Mouse (Mus musculus) forebrain, embryonic 16.5 days (tissue): ENCODE results near the gene Ubc. TPM values are rescaled to one million over a fixed set of nuclear protein-coding genes. Genes with fewer than 3 reads are reported as not detected.
"Not testable (repeated sequence)": the region's sequence is repeated elsewhere in the genome, so short reads cannot be mapped to it uniquely, and the experiment has no call there.

Experiments used
- ATAC-seq: fragments of 200-750 bp; cut with Nextera tagmentation; 2 replicates; pipeline ENCODE4 v1.8.0; 2017; ENCODE audit warnings: mild to moderate bottlenecking, moderate library complexity
- H3K27ac ChIP-seq: fragments of 300-500 bp; sonication (generic); 2 replicates; pipeline ENCODE4 v1.5.1; 2014; ENCODE audit warnings: low read length, control low read depth
- H3K27me3 ChIP-seq: fragments of 300-500 bp; sonication (generic); replicated peaks from 2 replicates; pipeline ENCODE4 v1.6.1; 2014; ENCODE audit warnings: low read length; ENCODE audit not compliant: control insufficient read depth, insufficient read depth
- H3K36me3 ChIP-seq: fragments of 300-500 bp; sonication (generic); 2 replicates; pipeline ENCODE4 v1.6.1; 2014; ENCODE audit not compliant: control insufficient read depth, insufficient read depth
- H3K4me1 ChIP-seq: fragments of 300-500 bp; sonication (generic); replicated peaks from 2 replicates; pipeline ENCODE4 v1.6.1; 2014; ENCODE audit warnings: low read length; ENCODE audit not compliant: control insufficient read depth, insufficient read depth
- H3K4me2 ChIP-seq: fragments of 300-500 bp; sonication (generic); 2 replicates; pipeline ENCODE4 v1.6.1; 2014; ENCODE audit warnings: mild to moderate bottlenecking, low read length, control low read depth
- H3K4me3 ChIP-seq: fragments of 300-500 bp; sonication (generic); replicated peaks from 2 replicates; pipeline ENCODE4 v1.5.1; 2014; ENCODE audit warnings: mild to moderate bottlenecking, low read length, control low read depth
- H3K9ac ChIP-seq: fragments of 300-500 bp; sonication (generic); replicated peaks from 2 replicates; pipeline ENCODE4 v1.6.1; 2014; ENCODE audit warnings: low read depth, low read length, control low read depth
- H3K9me3 ChIP-seq: fragments of 300-500 bp; sonication (generic); 2 replicates; pipeline ENCODE4 v1.6.1; 2016; ENCODE audit warnings: low read length; ENCODE audit not compliant: control insufficient read depth
- WGBS: fragments of 180-500 bp; shearing (Covaris S2); extraction: QIAGEN DNeasy Blood & Tissue Kit; methylation state at CpG from one replicate; pipeline ENCODE4 v1.1.7; 2014; 5-methylcytosine and 5-hydroxymethylcytosine counted together
- polyA plus RNA-seq: library from polyadenylated mRNA; unstranded; fragments of >200 nt; fragmentation: Nextera tagmentation; extraction: Ambion mirVana; gene quantifications from 2 replicates; pipeline ENCODE4 v1.2.1, GENCODE M21; 2015

The Ubc gene
- 1,295 and 1,372 TPM in 2 replicates for polyA plus RNA-seq

DNA sequence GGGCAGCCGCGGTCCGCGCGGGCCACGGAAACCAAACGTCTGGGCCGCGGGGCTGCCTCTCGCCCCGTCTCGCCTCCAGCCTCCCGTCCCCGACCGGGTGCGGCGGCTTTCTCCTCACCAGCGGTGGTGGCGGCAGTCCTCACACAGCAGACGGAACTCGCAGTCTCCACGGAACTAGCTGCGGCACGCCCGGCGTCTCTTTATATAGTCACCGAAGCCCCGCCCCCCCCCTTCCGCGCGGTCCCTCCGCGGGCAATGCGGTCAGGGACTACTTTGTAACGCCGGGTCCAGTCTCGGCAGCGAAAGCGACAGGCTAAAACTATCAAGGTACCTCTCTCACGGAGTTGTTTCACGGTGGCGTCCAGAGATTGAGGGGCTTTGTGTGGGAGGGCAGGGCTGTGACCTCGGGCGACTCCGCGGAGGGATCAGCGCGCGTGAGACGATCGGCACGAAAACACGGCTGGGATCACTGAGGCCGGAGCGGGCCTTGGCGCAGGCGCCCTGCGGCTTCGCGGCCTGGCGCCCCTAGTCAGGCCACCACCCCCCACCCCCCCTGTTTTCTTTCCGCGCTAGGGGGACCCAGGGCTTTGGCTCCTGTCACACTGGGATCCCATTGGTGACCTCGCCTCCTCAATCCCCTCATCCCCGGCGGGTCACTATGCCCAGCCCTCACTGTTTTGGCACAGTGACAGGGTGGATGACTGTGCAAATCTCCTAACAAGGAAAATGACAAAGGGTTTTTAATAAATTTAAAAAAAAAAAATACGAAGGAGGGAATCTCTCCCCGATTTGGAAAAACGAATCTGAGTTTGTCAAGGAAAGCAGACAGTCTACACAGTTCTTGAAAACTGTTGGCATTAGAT lies at the start of gene Ubc:
Ubc (minus strand) TSS at position 624 of the 863 bp plus-strand sequence.
- H3K27me3 ChIP-seq, result no peaks in the 10 kb centered on the region

DNA sequence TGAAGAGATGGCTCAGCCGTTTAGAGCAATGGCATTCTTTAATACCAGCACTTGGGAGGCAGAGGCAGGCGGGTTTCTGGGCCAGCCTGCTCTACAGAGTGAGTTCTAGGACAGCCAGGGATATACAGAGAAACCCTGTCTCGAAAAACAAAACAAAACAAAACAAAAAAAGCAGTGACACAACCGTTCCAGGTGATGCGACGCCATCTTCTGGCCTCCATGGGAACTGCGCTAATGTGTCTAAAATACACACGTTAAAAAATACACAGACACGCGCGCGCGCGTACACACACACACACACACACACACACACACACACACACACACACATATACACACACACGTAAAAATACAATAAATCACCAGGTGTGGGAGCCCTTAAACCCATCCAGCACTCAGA lies 44.3 kb upstream of the Ubc start:
- not testable (repeated sequence) for ATAC-seq, H3K9me3 ChIP-seq, H3K27ac ChIP-seq, H3K9ac ChIP-seq, H3K27me3 ChIP-seq
- Histone ChIP-seq H3K4me1 (peaks cover 11% of the 10 kb centered on the region), H3K36me3 (peaks cover 19% of the 10 kb centered on the region), H3K4me3 (peak overlapping the region; percentile 99), H3K4me2 (peak overlapping the region; percentile 97)
- 57% methylated on average over 15 of the region's 15 CpGs for WGBS

More for the DNA sequence above, at the start of gene Ubc:
- under 1% methylated on average over 67 of the region's 69 CpGs for WGBS
- peaks cover 7% of the 10 kb centered on the region; the same call in 1 of the 2 replicates for H3K36me3 ChIP-seq
- peak within 1 kb of the TSS; percentile 94 for H3K4me3 ChIP-seq
- peak within 1 kb of the TSS; percentile 74 for H3K9ac ChIP-seq
- peak; percentile 26 for ATAC-seq
- H3K9me3 ChIP-seq, result no peaks in the 10 kb centered on the region
- peak within 1 kb of the TSS; percentile 85 for H3K4me2 ChIP-seq
- peak within 1 kb of the TSS; percentile 94 for H3K27ac ChIP-seq
- H3K4me1 ChIP-seq, result peaks cover 44% of the 10 kb centered on the region

DNA sequence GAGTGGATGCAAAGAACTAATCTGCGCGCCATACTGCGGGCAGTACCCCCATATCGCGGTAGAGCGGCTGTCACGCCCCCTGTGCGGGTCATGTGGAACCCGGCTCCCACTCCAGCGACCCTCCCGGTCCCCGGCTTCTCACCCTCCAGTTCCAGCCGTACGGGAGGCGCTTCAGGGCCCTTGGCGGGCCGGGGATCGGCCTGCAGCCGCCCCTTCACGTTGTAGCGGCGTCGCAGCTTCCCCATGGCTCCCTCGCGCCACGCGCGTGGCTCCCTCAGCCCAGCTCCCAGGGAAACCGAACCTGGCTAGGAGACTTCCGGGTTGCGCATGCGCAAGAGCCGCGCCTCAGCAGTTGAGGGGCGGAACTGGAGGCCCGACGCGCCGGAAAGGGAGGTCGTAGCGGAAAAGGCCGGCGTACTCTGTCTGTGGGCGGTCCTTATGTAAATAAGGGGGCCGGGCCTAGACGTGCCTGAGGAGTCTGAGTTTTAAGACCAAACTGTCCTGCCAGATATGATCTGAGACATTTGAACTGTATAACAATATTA lies 43.9 kb upstream of the Ubc start, which contains the start of gene Dhx37:
Dhx37 (minus strand) TSS at position 329 of the 545 bp plus-strand sequence.
- peak within 1 kb of the TSS; percentile 72 for H3K27ac ChIP-seq
- WGBS, result under 1% methylated on average over 46 of the region's 46 CpGs
- H3K9me3 ChIP-seq, result no peaks in the 10 kb centered on the region
- H3K27me3 ChIP-seq, result no peaks in the 10 kb centered on the region
- peak within 1 kb of the TSS; percentile 97 for H3K4me2 ChIP-seq
- peak within 1 kb of the TSS; percentile 99 for H3K4me3 ChIP-seq
- H3K4me1 ChIP-seq, result peaks cover 11% of the 10 kb centered on the region
- peak within 1 kb of the TSS; percentile 87 for H3K9ac ChIP-seq
- peaks cover 24% of the 10 kb centered on the region for H3K36me3 ChIP-seq
- ATAC-seq, result peak; percentile 97

DNA sequence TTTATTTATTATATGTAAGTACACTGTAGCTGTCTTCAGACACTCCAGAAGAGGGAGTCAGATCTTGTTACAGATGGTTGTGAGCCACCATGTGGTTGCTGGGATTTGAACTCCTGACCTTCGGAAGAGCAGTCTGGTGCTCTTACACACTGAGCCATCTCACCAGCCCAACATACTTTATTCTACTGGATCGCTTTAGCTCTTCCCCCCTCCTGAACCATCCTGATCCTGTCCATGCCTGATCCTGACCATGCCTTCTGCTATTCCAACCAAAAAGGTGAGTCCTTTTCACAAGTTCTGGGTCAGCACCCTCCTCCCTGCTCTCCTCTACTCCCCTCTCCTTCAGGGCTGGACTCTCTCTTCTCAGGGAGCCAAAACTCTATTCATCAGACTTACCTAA lies 42.3 kb upstream of the Ubc start:
- WGBS, result 97% methylated on average over 2 of the region's 2 CpGs
- H3K4me3 ChIP-seq, H3K9me3 ChIP-seq, H3K9ac ChIP-seq, H3K27me3 ChIP-seq, H3K27ac ChIP-seq, H3K4me2 ChIP-seq, ATAC-seq: not testable (repeated sequence)
- Histone ChIP-seq H3K4me1 (peaks cover 11% of the 10 kb centered on the region), H3K36me3 (peaks cover 34% of the 10 kb centered on the region)

DNA sequence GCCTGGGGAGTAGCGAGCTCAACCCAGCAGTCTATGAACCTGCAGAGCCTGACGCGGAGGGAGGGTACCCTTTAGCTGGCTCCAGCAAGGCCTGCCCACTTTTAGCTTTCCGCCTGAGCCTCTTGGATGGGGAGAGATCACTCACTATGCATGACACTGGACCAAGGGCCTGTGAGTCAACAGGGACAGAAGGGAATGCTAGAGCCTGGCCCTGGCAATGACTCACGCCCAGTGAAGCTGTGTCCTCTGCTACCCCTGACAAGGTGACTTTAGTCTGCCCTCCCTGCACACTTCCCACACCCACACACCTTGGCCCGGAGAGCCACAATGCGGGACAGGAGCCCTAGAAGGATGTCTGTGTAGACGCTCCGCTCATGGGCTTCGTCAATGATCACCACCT lies 36.3 kb upstream of the Ubc start:
- Histone ChIP-seq H3K4me1 (no peaks in the 10 kb centered on the region), H3K27me3 (no peaks in the 10 kb centered on the region), H3K9me3 (no peaks in the 10 kb centered on the region), H3K4me3 (no peak overlapping the region), H3K27ac (no peak overlapping the region), H3K4me2 (no peak overlapping the region), H3K36me3 (peaks cover 68% of the 10 kb centered on the region), H3K9ac (no peak overlapping the region)
- ATAC-seq, result no peak
- 94% methylated on average over 10 of the region's 10 CpGs for WGBS

DNA sequence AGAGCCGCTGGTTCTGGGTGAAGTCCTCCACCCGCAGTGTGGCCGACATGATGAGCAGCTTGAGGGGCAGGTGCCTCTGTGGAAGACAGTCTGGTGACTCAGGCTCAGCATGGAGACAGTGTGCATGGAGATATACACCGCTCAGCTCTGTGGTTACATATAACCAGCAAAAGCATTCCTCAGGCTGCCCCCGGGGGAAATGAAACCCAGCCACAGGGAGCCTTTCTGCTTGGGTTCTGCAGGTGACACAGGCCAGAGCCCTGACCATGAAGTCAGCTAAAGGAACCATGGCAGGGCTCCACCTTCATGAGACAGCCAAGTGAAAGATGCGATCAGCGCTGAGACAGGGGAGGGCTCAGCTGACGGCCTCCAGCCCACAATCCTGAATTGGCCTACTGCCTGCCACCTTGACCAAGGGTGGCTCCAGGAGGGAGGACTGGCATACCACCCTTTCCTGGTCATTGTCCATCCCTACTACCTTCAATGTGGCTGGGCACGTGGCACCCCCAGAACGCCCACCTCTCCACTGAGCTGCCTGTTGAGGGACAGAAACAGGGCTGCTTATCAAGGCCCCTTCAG lies 35.8 kb upstream of the Ubc start:
- WGBS, result 91% methylated on average over 10 of the region's 10 CpGs
- Histone ChIP-seq H3K36me3 (peaks cover 66% of the 10 kb centered on the region), H3K9me3 (no peaks in the 10 kb centered on the region), H3K4me3 (no peak overlapping the region), H3K27ac (no peak overlapping the region), H3K4me1 (no peaks in the 10 kb centered on the region), H3K27me3 (no peaks in the 10 kb centered on the region), H3K4me2 (no peak overlapping the region), H3K9ac (no peak overlapping the region)
- ATAC-seq, result no peak

DNA sequence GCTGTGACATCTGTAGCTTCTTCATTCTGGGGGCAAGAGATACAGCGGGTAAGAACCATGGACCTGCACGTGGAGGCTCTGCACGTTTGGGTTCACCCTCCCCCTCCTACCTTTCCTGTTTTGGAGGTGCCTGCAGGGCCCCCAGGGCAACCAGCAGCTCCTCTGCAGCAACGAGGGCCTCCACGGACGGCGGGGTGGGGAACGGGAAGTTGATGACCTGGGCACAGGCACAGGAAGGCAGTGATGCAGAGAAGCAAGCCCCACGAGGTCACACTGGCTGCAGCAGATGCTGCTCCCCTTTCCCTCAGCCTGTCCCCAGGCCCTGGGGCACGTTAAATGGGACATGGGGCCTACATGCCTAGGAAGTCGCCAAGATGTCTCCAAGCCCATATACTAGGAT lies 29.1 kb upstream of the Ubc start:
- Histone ChIP-seq H3K4me1 (no peaks in the 10 kb centered on the region), H3K4me3 (no peak overlapping the region), H3K9ac (no peak overlapping the region), H3K27me3 (no peaks in the 10 kb centered on the region), H3K9me3 (no peaks in the 10 kb centered on the region), H3K4me2 (no peak overlapping the region), H3K27ac (no peak overlapping the region), H3K36me3 (peaks cover 61% of the 10 kb centered on the region)
- ATAC-seq, result no peak
- WGBS, result 89% methylated on average over 11 of the region's 11 CpGs

DNA sequence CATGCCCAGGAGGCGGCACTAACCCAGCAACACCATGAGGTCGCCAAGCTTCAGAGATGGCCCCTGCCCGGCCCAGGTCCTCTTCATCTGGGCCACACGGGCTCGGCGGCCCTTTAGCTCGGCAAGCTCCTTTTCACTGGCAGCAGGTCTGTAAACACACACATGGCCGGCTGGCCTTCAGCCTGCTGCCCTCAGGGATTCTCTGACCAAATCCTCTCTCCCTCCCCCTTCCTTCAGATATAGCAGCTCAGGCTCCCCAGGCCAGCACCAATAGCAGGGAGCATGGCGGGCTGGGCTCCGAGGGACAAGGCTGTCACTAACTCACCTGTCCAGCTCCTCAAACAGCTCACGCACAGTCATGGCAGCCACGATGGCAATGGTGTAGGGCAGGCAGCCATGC lies 28.6 kb upstream of the Ubc start:
- no peaks in the 10 kb centered on the region for H3K27me3 ChIP-seq
- H3K4me2 ChIP-seq, result no peak overlapping the region
- no peak for ATAC-seq
- H3K4me3 ChIP-seq, result no peak overlapping the region
- no peak overlapping the region for H3K27ac ChIP-seq
- H3K9me3 ChIP-seq, result no peaks in the 10 kb centered on the region
- H3K9ac ChIP-seq, result no peak overlapping the region
- H3K36me3 ChIP-seq, result peaks cover 62% of the 10 kb centered on the region
- WGBS, result 89% methylated on average over 12 of the region's 12 CpGs
- no peaks in the 10 kb centered on the region for H3K4me1 ChIP-seq

DNA sequence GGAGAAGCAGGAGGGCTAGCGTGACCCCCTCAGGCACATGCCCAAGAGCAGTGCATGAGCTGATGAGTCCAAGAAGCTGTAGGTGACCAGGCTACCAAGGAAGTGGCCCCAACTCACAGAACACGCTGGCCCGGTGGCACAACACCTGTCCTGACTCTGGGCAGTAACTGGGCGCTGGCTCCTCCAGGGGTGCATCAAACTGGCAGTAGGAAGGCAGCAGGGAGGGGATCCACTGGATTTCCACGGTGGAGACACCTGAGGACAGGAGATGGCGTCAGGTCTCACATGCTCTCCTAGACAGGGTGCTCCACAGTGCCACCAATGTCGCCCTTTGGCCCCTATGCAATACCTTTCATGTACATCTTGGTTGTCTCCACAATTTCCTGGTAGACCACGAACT lies 26.2 kb upstream of the Ubc start:
- Histone ChIP-seq H3K4me3 (no peak overlapping the region), H3K27me3 (no peaks in the 10 kb centered on the region), H3K9me3 (no peaks in the 10 kb centered on the region), H3K36me3 (peaks cover 51% of the 10 kb centered on the region), H3K4me1 (no peaks in the 10 kb centered on the region), H3K27ac (no peak overlapping the region), H3K9ac (no peak overlapping the region), H3K4me2 (no peak overlapping the region)
- no peak for ATAC-seq
- 94% methylated on average over 8 of the region's 8 CpGs for WGBS
